Mouse (Mus musculus) ES-CJ7 (cell line): ENCODE measurements around the gene Mical2.
A peak's percentile ranks its signal among the peaks of the same experiment; 100 is the strongest.

Experiments
- DNase-seq: peaks from one replicate; pipeline ENCODE4 v3.0.0; 2011; ENCODE audit warnings: low read depth, low spot score

The Mical2 gene

DNA sequence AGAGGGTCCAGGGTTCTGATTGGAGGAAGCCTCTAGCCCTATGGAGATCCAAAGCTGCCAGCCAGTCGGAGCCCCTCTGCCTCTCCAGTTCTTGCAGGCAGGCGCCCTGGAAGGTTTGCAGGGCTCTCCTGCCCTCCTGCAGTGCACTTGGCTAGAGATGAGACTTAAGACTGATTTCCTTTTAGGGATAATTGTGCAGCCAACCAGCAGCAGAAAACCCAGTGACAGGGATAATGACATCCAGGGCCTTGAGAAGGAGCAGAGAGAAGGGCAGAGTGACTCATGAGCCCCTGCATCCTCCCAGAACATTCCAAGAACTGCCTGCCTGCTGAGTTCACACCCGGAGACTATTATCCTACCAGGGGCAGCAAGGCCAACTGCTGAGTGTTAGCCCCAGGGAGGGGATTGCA, 228.2 kb downstream of the Mical2 start:
- DNase-seq, result peak; percentile 55

DNA sequence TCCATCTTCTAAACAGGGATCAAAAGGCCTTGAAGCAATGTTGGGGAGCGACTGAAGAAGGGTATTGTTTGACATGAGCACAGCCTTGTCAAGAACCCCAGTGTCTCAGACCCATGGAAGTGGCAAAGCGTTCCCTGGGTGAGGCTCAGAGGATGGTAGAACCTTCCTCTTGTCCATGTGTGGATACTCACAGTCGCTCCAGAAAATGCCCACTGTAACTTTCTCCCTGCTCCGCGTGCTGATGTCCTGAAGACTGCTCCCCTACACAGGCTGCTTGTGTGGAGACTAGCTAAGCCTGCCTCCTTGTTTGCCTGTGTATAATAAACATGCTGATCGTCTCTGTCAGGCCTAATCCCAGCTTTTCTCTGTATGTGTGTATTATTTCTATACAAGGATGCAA, 228.7 kb downstream of the Mical2 start:
- DNase-seq, result no peak

DNA sequence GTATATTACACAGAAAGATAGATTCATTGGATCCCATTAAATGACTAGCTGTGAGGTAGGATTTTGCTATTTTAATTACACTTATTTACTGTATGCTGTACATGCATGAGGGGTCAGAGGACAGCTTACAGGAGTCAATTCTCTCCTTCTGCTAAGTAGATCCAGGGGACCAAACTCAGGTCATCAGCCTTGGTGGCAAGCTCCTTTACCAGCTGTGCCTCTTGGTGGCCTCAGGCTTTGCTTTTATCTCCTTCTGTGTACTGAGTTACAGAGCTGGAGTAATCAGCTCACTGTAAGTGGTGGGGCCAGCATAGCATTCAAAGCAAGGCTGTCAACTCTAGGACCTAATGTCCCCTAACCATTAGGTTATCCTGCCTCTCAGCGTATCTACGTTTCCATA, 229.3 kb downstream of the Mical2 start:
- DNase-seq, result no peak

DNA sequence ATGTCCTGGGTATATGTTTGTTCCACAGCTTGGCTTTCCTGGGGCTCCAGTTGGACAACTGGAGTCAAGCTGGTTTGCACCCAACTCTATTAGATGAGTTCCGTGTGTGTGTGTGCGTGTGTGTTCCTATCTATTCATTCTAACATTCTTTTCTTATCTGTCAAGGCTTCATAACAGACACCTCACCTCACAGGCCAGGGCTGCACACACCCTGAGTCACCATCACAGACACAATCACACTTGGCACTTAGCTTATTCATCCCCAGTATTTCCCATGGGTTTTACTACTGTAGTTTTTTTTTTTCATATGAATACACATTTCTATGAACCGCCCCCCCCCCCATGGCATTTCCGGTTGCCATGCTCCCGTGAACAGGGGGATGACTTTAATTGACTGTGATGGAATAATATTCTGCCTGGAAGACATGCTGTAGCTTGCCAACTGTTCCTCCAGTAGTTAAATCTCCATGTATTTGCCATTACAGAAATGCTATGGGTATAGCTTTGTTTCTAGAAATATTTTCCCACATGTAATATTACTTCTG, 230.0 kb downstream of the Mical2 start:
- DNase-seq, result no peak

DNA sequence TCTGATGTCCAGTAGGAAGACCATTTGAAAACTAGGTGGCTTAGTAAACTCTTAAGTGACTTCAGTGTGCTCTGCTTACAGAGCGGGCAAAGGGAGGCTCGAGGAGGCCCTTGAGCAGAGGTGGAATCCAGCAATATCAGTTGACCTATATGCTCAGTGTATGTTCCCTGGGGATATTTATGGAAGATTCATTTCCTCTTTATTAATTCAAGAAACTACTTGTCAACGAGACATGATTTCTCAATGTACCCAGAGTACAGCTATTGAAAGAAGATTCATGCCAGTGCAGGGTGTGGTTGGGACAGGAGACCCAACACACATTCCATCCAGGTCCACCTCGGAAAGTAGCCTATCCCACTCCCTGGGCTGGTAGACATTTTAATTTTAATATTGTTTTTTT, 231.7 kb downstream of the Mical2 start:
- DNase-seq, result no peak

DNA sequence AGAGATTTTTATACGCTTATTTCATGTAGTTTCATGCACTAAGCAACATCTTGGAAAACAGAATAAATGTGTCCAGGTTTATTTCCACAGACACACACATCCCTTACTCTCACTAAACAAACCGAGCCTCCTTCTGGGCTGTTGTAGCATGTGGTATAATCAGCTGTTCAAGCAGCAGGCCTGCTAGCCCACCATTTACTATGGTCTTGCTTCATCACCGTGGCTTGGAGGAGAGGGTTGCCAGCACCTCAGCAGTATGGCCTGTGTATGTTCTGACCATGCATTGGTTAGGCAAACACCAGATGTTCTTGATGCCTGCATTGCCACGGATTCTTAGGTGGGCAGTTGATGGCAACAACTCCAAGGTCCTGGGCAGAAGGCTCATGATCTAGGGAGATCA, 232.3 kb downstream of the Mical2 start:
- no peak for DNase-seq

DNA sequence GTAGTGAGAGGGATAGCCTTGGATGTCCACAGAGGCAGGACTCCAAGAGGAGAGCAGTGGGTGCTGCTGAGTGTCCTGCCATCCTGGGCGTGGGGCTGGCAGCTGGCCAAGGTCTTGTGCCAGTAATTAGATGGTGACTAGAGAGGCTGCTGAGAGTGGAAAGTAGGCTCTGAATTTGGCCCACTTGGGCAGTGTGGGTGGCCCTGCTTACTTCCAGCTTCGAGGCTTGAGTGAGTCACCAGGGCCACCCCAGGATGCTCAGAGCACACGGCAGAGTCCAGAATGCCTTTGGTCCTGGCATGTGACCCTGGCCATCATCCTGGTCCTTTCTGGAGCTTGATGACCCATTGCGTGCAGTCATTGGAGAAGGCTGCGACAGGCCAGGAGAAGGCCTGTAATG, 232.8 kb downstream of the Mical2 start:
- no peak for DNase-seq
